Mouse (Mus musculus) bone marrow macrophage, adult 2 months (primary cell): ENCODE data around the gene Tldc2.

Experiments
- CTCF ChIP-seq: IDR thresholded peaks from 2 replicates; pipeline ENCODE4 v1.5.1; 2012; ENCODE audit warnings: low read depth, mild to moderate bottlenecking, low read length, moderate library complexity
- POLR2A ChIP-seq: IDR thresholded peaks from 2 replicates; pipeline ENCODE4 v1.6.1; 2012; ENCODE audit warnings: mild to moderate bottlenecking, low read depth, low read length, borderline replicate concordance

- TF ChIP-seq CTCF: no peak
- TF ChIP-seq POLR2A: no peak
These were observed 42.8 kb downstream of the Tldc2 start for GRCm38 (mm10) chr2:157129601-157130164.
